Mouse (Mus musculus): ENCODE measurements around the gene Vmn2r57. TPM values are rescaled to one million over a fixed set of nuclear protein-coding genes. Genes with fewer than 3 reads are reported as not detected.
A peak's percentile ranks its signal among the peaks of the same experiment; 100 is the strongest.
"Not testable (repeated sequence)": the region's sequence is repeated elsewhere in the genome, so short reads cannot be mapped to it uniquely, and the experiment has no call there.

Vmn2r57 gene
- polyA plus RNA-seq (2015; fragmentation: Nextera tagmentation; extraction: Ambion mirVana) = 0.07 TPM in 2 replicates

DNA sequence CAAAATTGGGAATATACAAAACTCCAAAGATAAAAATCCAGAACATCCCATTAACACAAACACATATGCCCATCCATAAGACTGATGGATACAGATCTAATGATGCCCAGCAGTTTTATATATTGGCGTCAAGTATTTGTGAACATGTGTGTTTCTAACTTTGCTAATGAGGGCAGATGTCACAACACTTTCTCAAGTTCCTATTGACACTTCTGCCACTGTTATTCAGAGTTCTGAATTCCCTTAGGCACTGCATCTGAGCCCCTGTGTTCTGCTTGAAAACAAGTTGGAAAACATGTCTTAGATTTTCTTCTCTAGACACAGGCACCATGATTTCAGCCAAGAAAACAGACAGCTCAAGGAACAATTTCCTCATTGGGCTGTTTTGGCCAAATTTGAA lies at the start of gene Vmn2r57:
Vmn2r57 (minus strand) TSS at position 101 of the 400 bp plus-strand sequence.
- WGBS = 59% methylated on average over 1 of the region's 1 CpGs
- H3K4me2 ChIP-seq (replicated peaks; ENCODE audit: low read depth); ATAC-seq; H3K27me3 ChIP-seq (replicated peaks; ENCODE audit: control insufficient read depth, insufficient read depth, low read length); H3K9ac ChIP-seq (ENCODE audit: low read depth, low read length); H3K36me3 ChIP-seq (ENCODE audit: control insufficient read depth, insufficient read depth); H3K9me3 ChIP-seq (ENCODE audit: control insufficient read depth); H3K4me1 ChIP-seq (replicated peaks; ENCODE audit: control insufficient read depth, insufficient read depth, low read length); H3K4me3 ChIP-seq (ENCODE audit: low read depth, low read length); H3K27ac ChIP-seq (ENCODE audit: low read depth, low read length): not testable (repeated sequence)

DNA sequence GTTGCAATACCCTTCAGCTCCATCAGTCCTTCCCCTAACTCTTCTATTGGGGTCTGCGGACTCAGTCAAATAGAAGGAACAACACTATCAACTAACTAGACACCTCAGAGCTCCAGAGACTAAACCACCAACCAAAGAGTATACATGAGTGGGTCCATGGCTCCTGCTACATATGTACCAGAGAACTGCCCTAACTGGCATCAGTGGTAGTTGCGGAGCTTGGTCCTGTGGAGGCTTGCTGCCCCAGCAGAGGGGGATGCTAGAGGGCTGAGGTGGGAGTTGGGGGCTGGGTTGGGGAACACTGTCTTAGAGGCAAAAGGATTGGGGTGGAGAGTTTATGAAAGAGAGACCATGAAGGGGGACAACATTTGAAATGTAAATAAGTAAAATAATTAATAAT lies 49.4 kb upstream of the Vmn2r57 start:
- H3K36me3 ChIP-seq (ENCODE audit: control insufficient read depth, insufficient read depth) = no peaks in the 10 kb centered on the region
- 95% methylated on average over 2 of the region's 2 CpGs for WGBS

GRCm38 (mm10) chr7:41451864-41452263 lies 3.4 kb upstream of the Vmn2r57 start:
- no peak for TF ChIP-seq CTCF (IDR thresholded peaks at IDR 0.05; ENCODE audit: low read depth)
- Histone ChIP-seq H3K9ac (ENCODE audit: low read depth, low read length) (no peak overlapping the region), H3K4me2 (replicated peaks; ENCODE audit: low read depth) (no peak overlapping the region), H3K27me3 (replicated peaks; ENCODE audit: control insufficient read depth, insufficient read depth, low read length) (no peaks in the 10 kb centered on the region), H3K4me1 (replicated peaks; ENCODE audit: control insufficient read depth, insufficient read depth, low read length) (no peaks in the 10 kb centered on the region), H3K27ac (ENCODE audit: low read depth, low read length) (no peak overlapping the region), H3K9me3 (ENCODE audit: control insufficient read depth) (no peaks in the 10 kb centered on the region), H3K4me3 (ENCODE audit: low read depth, low read length) (no peak overlapping the region), H3K36me3 (ENCODE audit: control insufficient read depth, insufficient read depth) (no peaks in the 10 kb centered on the region)
- no peak for ATAC-seq
- WGBS = 7% methylated on average over 10 of the region's 10 CpGs

More for the DNA sequence above, 49.4 kb upstream of the Vmn2r57 start:
- Histone ChIP-seq H3K27ac (ENCODE audit: low read depth, low read length) (no peak overlapping the region), H3K9ac (ENCODE audit: low read depth, low read length) (no peak overlapping the region), H3K4me1 (replicated peaks; ENCODE audit: control insufficient read depth, insufficient read depth, low read length) (no peaks in the 10 kb centered on the region), H3K27me3 (replicated peaks; ENCODE audit: control insufficient read depth, insufficient read depth, low read length) (no peaks in the 10 kb centered on the region), H3K4me3 (ENCODE audit: low read depth, low read length) (no peak overlapping the region), H3K9me3 (ENCODE audit: control insufficient read depth) (no peaks in the 10 kb centered on the region), H3K4me2 (replicated peaks; ENCODE audit: low read depth) (no peak overlapping the region)
- TF ChIP-seq CTCF (IDR thresholded peaks at IDR 0.05; ENCODE audit: low read depth) = no peak
- no peak for ATAC-seq

DNA sequence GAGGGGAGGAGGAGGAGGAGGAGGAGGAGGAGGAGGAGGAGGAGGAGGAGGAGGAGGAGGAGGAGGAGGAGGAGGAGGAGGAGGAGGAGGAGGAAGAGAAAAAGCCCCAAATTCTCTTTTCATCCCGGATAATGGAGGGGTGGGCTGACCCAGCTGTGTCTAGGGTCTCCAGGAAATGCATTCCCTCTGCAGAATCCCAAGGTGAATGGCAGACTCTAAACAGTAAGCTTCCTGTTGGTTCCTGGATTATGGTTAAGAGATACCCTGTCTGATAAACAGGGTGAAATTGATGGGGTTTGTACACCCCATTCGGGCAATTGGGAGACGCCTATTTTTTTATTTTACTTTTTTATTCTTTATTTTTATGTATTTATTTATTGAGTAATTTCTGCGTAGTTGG lies 54.4 kb downstream of the Vmn2r57 start:
- WGBS = 74% methylated on average over 4 of the region's 4 CpGs

DNA sequence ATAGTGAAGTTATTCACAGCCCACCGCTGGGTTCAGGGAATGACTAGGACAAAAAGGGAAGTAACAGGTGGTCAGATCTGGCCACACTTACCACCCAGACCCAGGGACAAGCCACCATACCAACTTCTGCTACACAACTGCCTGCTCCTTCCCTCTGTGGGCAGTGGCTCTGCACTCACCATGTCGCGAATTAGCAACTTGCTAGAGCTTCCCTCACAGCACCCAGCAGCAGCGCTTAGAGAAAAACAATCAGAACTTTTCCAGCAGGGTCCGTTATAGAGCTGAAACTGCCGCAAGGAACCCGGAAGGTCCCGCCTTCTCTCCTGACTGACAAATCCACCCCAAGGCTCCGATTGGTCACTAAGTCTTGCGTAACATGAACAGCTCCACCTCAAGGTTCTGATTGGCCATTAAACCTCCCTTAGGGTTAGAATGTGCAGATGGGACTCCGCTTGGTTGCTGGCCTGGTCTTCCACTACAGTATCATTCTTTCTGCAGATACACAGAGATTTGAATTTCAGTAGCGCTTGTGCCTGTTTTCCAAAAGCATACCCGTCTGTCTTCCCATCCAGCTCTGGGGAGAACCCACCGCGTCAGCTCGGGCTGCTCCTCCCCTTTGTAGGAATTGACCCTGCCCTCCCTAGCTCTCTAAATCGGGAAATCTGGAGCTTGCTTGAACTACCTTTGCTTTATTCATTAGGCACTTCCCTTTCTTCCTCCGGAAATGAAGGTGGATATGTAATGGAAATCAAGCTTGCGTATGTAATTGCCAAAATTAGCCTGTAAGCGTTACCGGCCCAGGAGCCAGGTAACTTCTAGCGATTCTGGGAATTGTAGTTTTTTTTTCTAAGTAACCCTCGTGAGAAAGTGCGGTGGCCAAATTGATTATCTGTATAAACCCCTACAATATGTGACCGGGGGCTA lies 55.2 kb downstream of the Vmn2r57 start, which contains the start of gene AI987944:
AI987944 (minus strand) TSS at position 332 of the 924 bp plus-strand sequence.
- Histone ChIP-seq H3K27me3 (replicated peaks; ENCODE audit: control insufficient read depth, insufficient read depth, low read length) (no peaks in the 10 kb centered on the region), H3K4me2 (replicated peaks; ENCODE audit: low read depth) (peak within 1 kb of the TSS; percentile 70), H3K4me1 (replicated peaks; ENCODE audit: control insufficient read depth, insufficient read depth, low read length) (no peaks in the 10 kb centered on the region), H3K4me3 (ENCODE audit: low read depth, low read length) (peak within 1 kb of the TSS; percentile 69), H3K9me3 (ENCODE audit: control insufficient read depth) (no peaks in the 10 kb centered on the region), H3K36me3 (ENCODE audit: control insufficient read depth, insufficient read depth) (no peaks in the 10 kb centered on the region), H3K27ac (ENCODE audit: low read depth, low read length) (peak within 1 kb of the TSS; percentile 60), H3K9ac (ENCODE audit: low read depth, low read length) (peak within 1 kb of the TSS; percentile 53)
- peak; percentile 100 for ATAC-seq
- TF ChIP-seq CTCF (IDR thresholded peaks at IDR 0.05; ENCODE audit: low read depth) = 0 out of 2 replicates have a peak, but pooled peaks have one; percentile 23
- under 1% methylated on average over 25 of the region's 25 CpGs for WGBS

More for the DNA sequence above, 54.4 kb downstream of the Vmn2r57 start:
- Histone ChIP-seq H3K4me2 (replicated peaks; ENCODE audit: low read depth) (no peak overlapping the region), H3K9me3 (ENCODE audit: control insufficient read depth) (no peaks in the 10 kb centered on the region), H3K4me3 (ENCODE audit: low read depth, low read length) (no peak overlapping the region), H3K4me1 (replicated peaks; ENCODE audit: control insufficient read depth, insufficient read depth, low read length) (no peaks in the 10 kb centered on the region), H3K9ac (ENCODE audit: low read depth, low read length) (no peak overlapping the region), H3K36me3 (ENCODE audit: control insufficient read depth, insufficient read depth) (no peaks in the 10 kb centered on the region), H3K27me3 (replicated peaks; ENCODE audit: control insufficient read depth, insufficient read depth, low read length) (no peaks in the 10 kb centered on the region), H3K27ac (ENCODE audit: low read depth, low read length) (no peak overlapping the region)
- TF ChIP-seq CTCF (IDR thresholded peaks at IDR 0.05; ENCODE audit: low read depth) = no peak
- ATAC-seq = no peak

Other genes starting within 250 kb of the Vmn2r57 start
- gene AI987944, start 55.3 kb downstream of the Vmn2r57 start, polyA plus RNA-seq (2015; fragmentation: Nextera tagmentation; extraction: Ambion mirVana) = 10.0 and 10.1 TPM in 2 replicates
- gene Gm20449, start 50.7 kb upstream of the Vmn2r57 start, polyA plus RNA-seq (2015; fragmentation: Nextera tagmentation; extraction: Ambion mirVana) = not detected in 2 replicates
- gene AW146154, start 51.2 kb upstream of the Vmn2r57 start, polyA plus RNA-seq (2015; fragmentation: Nextera tagmentation; extraction: Ambion mirVana) = 5.5 and 6.3 TPM in 2 replicates
- not detected in 2 replicates for gene Gm6871, start 125.0 kb upstream of the Vmn2r57 start, polyA plus RNA-seq (2015; fragmentation: Nextera tagmentation; extraction: Ambion mirVana)
- gene 2610021A01Rik, start 150.5 kb upstream of the Vmn2r57 start, polyA plus RNA-seq (2015; fragmentation: Nextera tagmentation; extraction: Ambion mirVana) = 4.4 and 4.6 TPM in 2 replicates
- 4.4 and 4.8 TPM in 2 replicates for gene Zfp788, start 184.5 kb upstream of the Vmn2r57 start, polyA plus RNA-seq (2015; fragmentation: Nextera tagmentation; extraction: Ambion mirVana)